Mouse (Mus musculus): ENCODE results near the gene Zfp575. TPM values are rescaled to one million over a fixed set of nuclear protein-coding genes. Genes with fewer than 3 reads are reported as not detected.
A peak's percentile ranks its signal among the peaks of the same experiment; 100 is the strongest.
"Not testable (repeated sequence)": the region's sequence is repeated elsewhere in the genome, so short reads cannot be mapped to it uniquely, and the experiment has no call there.

The Zfp575 gene
- polyA plus RNA-seq (2015; fragmentation: Nextera tagmentation; extraction: Ambion mirVana): 7.7 and 8.4 TPM in 2 replicates

DNA sequence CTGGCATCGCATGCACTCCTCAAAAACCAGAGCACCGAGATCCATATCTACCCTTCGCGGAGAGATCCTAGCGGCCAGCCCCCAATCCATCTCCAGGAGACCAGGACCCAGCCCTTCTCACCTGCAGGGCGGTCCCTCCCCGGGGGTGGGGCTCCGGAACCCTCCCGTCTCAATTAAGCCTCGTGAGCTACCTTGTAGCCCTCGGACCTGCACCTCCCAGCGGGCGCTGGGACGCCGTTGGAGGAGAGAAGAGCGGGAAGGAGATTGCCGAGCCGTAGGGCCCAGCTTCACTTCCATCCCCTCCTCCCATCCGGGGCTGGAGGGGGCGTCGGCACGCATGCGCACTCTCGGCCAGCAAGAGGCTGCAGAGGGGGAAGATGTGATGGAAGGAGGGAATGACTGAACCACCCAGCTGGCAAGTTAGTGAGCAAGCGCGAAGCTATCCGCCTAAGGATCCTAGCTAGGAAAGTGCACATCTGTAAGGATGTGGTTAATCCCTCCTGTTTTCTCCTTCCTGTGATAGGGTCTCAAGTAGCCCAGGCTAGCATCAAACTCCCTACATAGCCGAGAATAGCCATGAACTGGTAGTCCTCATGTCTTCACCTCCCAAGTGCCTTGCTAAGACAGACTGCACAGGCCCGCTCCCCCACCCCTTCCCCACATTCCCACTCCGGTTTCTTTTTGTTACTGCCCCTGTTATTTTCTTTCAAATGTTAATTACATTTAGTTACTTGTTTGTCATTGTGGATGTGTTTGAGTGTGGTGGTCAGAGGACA is at the start of gene Zfp575, which contains the start of gene Ethe1:
Zfp575 (minus strand) TSS at position 312 of the 776 bp plus-strand sequence.
Ethe1 (plus strand) TSS at position 214 of the 776 bp plus-strand sequence.
- Histone ChIP-seq H3K9ac (peak within 1 kb of the TSS; percentile 85), H3K4me1 (replicated peaks) (peaks cover 13% of the 10 kb centered on the region), H3K9me3 (no peaks in the 10 kb centered on the region), H3K27ac (replicated peaks) (peak within 1 kb of the TSS; percentile 62; the same call in 1 of the 2 replicates), H3K36me3 (no peaks in the 10 kb centered on the region), H3K27me3 (peaks cover 25% of the 10 kb centered on the region), H3K4me2 (peak within 1 kb of the TSS; percentile 72), H3K4me3 (peak within 1 kb of the TSS; percentile 61)
- 9% methylated on average over 30 of the region's 30 CpGs for WGBS
- ATAC-seq (ENCODE audit: low read depth): peak; percentile 81

DNA sequence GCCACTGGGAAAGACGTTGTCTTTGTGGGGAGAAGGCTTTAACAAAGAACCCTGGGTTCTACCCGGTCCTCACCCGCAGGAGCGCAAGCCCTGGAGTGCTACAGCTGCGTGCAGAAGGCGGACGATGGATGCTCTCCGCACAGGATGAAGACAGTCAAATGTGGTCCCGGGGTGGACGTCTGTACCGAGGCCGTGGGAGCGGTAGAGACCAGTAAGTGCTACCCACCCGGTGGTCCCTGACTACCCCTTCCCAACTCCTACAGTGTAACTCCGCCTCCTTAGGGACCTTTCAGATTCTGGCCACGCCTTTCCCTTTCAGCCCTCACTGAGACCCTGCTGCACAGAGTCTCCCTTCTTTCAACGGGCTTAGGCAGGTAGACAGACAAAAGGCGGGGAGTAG is 49.6 kb upstream of the Zfp575 start:
- H3K27ac ChIP-seq (replicated peaks): no peak overlapping the region
- under 1% methylated on average over 18 of the region's 18 CpGs for WGBS
- no peak for ATAC-seq (ENCODE audit: low read depth)
- H3K4me3 ChIP-seq: no peak overlapping the region
- H3K36me3 ChIP-seq: no peaks in the 10 kb centered on the region
- H3K9ac ChIP-seq: no peak overlapping the region
- peaks cover 79% of the 10 kb centered on the region for H3K27me3 ChIP-seq
- no peaks in the 10 kb centered on the region for H3K9me3 ChIP-seq
- peaks cover 23% of the 10 kb centered on the region for H3K4me1 ChIP-seq (replicated peaks)
- peak overlapping the region; percentile 34 for H3K4me2 ChIP-seq

DNA sequence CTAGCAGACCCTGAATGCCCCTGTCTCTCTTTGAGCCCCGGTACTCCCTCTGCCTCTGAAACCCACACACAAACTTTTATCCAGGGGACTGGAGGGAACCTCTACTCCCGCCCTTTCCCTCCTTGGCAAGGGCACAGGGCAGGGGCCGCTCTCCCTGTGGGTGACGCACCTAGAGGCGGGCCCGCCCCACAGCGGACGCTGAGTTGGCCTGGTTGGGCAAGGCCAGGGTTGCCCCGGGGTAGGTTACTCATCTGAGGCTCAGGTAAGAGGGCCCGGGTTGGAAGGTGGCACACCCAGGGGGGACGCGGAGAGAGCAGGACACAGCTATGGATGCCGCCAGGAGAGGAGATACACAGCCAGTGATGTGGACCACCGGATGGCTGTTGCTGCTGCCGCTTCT is 48.8 kb upstream of the Zfp575 start, which contains the start of gene Lypd3:
Lypd3 (plus strand) TSS at position 287 of the 400 bp plus-strand sequence.
- Histone ChIP-seq H3K9ac (no peak within 1 kb of the TSS), H3K27me3 (peaks cover 71% of the 10 kb centered on the region), H3K4me2 (peak within 1 kb of the TSS; percentile 34), H3K4me1 (replicated peaks) (peaks cover 23% of the 10 kb centered on the region), H3K27ac (replicated peaks) (no peak within 1 kb of the TSS), H3K9me3 (no peaks in the 10 kb centered on the region), H3K36me3 (no peaks in the 10 kb centered on the region), H3K4me3 (no peak within 1 kb of the TSS)
- WGBS: 17% methylated on average over 15 of the region's 15 CpGs
- no peak for ATAC-seq (ENCODE audit: low read depth)

DNA sequence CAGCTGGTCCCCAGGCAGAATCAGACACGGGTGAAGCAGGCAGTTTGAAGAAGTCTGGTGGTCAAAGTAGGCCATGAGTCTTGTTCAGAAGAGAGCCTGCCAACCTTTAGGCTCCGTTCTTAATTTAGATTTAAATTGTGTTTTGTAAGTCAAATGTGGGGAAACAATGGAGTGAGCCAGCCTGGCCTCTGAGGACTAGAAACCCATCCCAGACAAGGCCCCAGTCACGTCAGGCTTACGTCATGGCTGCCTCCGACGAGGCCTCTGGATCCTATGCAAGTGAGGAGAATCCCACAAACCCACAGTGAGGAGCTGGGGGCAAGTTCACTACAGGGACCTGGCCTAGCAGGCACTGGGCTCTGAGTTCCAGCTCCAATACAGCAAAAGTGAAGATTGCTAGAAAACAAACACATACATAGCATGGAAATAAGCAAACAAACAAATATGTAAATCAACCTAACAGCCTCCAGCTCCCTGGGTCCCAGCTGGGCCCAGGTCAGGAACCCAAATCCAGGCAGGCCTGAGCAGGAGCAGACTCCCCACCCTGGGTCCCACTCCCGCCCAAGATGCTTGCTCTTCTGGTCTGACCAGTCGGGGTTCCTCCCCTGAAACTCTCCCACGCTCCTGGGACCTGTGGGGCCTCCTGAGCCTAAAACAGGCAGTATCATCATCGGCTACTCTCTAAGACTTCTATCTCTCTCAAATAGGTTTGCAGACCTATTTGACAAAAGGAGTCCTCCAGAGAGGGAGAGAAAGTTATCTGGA is 42.9 kb upstream of the Zfp575 start:
- Histone ChIP-seq H3K4me1 (replicated peaks) (peaks cover 7% of the 10 kb centered on the region), H3K4me2 (no peak overlapping the region), H3K36me3 (no peaks in the 10 kb centered on the region), H3K9me3 (no peaks in the 10 kb centered on the region), H3K4me3 (no peak overlapping the region), H3K27ac (replicated peaks) (no peak overlapping the region), H3K9ac (no peak overlapping the region), H3K27me3 (peaks cover 21% of the 10 kb centered on the region)
- WGBS: 67% methylated on average over 10 of the region's 10 CpGs
- no peak for ATAC-seq (ENCODE audit: low read depth)

DNA sequence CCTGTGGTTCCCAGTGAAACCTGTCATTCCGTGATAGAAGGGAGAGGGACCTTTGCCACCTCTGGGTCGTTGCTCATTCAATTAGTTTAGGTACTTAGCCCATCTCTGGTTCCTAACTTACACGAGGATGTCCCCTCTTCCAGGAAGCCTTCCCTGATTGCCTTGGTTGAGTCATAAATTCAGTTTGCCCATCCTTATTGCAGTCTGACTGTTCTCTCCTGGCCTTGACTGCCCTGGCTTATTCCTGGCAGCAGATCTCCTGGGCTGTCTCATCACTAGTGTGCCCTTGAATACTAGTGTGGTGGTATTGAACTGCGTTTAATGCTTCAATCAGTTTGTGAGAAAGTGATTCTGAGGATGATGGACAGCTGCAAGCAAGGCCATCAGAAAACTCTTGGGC is 42.2 kb upstream of the Zfp575 start:
- Histone ChIP-seq H3K4me3 (no peak overlapping the region), H3K27me3 (peaks cover 17% of the 10 kb centered on the region), H3K4me2 (no peak overlapping the region), H3K36me3 (no peaks in the 10 kb centered on the region), H3K27ac (replicated peaks) (no peak overlapping the region), H3K9ac (no peak overlapping the region), H3K4me1 (replicated peaks) (peaks cover 7% of the 10 kb centered on the region), H3K9me3 (no peaks in the 10 kb centered on the region)
- no peak for ATAC-seq (ENCODE audit: low read depth)
- WGBS: 74% methylated on average over 4 of the region's 4 CpGs

DNA sequence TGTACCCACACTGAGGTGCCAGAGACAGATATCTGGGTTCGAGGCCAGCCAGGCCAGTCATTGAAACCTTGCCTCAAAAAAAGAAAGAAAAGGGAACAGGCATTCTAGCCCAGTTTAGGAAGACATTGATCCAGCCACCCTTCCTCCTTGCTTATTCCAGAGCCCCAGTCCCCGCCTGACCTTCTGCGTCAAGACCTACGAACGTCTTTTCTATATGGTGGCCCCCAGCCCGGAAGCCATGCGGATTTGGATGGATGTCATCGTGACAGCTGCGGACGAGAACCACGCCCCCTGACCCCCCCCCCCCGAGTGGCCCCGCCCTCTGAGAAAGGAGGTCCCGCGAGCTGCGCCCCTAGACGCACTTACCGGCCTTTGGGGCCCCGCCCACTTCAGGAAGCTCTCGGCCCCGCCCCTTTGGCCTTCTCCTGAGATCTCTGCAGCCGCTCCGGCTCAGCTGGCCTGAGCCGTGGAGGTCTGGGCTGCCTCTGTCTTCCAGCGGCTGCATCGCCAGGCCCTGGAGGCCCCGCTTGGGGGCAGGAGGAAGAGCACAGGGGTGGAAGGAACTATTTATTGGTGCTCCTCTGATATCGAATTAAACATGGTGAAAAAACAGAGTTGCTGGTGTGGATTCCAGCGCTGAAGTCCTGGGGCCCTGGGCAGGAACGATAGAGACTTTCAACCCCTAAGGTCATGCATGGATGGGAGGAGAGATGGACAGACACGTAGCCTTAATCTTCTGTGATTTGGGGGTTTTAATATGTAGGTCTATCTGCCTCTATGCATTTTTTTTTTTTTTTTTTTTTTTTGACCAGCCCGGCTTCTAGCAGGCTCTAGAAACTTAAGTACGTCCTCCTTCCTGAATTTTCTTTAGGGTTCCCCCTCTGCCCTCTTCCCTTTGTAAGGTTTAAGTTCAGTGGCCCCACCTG is 41.5 kb upstream of the Zfp575 start:
- peaks cover 10% of the 10 kb centered on the region; the same call in 1 of the 2 replicates for H3K27me3 ChIP-seq
- peak overlapping the region; percentile 32 for H3K4me3 ChIP-seq
- WGBS: 7% methylated on average over 32 of the region's 33 CpGs
- H3K4me1 ChIP-seq (replicated peaks): peaks cover 7% of the 10 kb centered on the region
- no peaks in the 10 kb centered on the region for H3K9me3 ChIP-seq
- ATAC-seq (ENCODE audit: low read depth): peak; percentile 52; the same call in 1 of the 2 replicates
- peak overlapping the region; percentile 60 for H3K9ac ChIP-seq
- H3K27ac ChIP-seq (replicated peaks): no peak overlapping the region
- peak overlapping the region; percentile 59 for H3K4me2 ChIP-seq
- no peaks in the 10 kb centered on the region for H3K36me3 ChIP-seq

DNA sequence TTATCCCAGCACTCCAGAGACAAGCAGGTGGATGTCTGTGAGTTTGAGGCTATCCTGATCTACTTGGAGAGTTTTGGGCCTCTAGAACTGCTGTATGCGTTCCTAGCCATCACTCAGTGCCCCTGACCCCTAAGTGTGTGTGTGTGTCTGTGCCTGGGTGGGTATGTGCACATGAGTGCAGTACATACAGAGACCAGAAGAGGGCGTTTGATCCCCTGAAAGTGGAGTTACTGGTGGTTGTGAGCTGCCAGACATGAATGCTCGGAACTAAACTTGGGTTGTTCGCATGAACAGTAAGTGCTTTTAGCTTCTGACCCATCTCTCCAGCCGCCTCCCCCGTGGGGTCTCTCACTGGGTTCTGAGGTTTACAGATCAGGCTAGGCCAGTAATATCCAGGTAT is 35.5 kb upstream of the Zfp575 start:
- 0 out of 2 replicates have a peak, but pooled peaks cover 5% of the 10 kb centered on the region for H3K27me3 ChIP-seq
- no peak overlapping the region for H3K4me2 ChIP-seq
- no peaks in the 10 kb centered on the region for H3K9me3 ChIP-seq
- WGBS: 81% methylated on average over 6 of the region's 6 CpGs
- no peak overlapping the region for H3K27ac ChIP-seq (replicated peaks)
- no peaks in the 10 kb centered on the region for H3K36me3 ChIP-seq
- ATAC-seq (ENCODE audit: low read depth): no peak
- no peak overlapping the region for H3K4me3 ChIP-seq
- H3K9ac ChIP-seq: no peak overlapping the region
- no peaks in the 10 kb centered on the region for H3K4me1 ChIP-seq (replicated peaks)

DNA sequence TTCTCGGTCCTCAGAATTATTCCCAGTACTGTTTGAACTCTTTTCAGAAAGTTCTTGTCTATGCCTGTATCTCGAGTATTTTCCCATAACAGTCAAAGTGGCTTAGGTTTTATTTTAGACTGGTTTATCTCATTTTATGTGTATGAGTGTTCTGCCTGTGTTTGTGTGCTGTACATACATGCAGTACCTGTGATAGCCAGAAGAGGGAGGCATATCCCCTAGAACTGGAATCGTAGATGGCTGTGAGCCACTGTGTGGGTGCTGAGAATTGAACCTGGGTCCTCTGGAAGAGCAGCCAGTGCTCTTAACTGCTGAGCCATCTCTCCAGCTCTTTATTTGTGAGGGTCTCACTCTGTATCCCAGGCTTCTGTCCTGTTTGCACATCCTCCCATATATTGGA is 33.8 kb upstream of the Zfp575 start:
- Histone ChIP-seq H3K27me3 (0 out of 2 replicates have a peak, but pooled peaks cover 2% of the 10 kb centered on the region), H3K4me1 (replicated peaks) (no peaks in the 10 kb centered on the region), H3K9me3 (no peaks in the 10 kb centered on the region), H3K27ac (replicated peaks) (no peak overlapping the region), H3K9ac (no peak overlapping the region), H3K36me3 (no peaks in the 10 kb centered on the region), H3K4me3 (no peak overlapping the region), H3K4me2 (no peak overlapping the region)
- WGBS: 82% methylated on average over 3 of the region's 3 CpGs
- no peak for ATAC-seq (ENCODE audit: low read depth)

DNA sequence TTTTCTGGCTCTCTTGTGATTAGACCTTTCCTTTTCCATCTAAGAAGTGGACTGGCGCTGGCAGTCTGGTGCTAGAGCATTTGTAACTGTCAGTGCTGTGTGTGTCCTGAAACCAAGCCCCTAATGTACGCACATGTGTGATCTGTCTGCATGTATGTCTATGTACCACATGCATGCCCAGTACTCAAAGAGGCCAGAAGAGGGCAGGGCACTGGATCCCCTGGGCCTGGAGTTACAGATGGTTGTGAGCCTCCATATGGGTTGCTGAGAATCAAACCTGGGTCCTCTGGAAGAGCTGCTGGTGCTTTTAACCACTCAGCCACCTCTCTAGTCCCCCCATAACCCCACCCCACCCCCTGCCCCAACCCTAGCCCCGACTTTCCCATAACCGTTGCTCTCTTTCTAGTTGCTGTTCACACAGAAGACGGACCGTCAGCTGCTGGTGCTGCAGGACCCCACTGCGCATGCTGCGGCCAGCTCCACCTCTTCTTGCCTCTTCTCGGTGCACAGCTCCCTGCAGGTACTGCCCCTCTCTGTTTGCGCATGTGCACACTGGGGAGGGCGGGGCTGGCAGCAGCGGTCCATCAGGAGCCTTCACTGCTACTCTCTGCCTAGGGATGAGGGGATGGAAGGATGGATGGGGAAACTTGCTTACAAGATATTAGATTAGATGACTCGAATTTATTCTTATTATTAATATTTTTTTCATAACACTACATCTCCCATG is 32.4 kb upstream of the Zfp575 start:
- no peak overlapping the region for H3K27ac ChIP-seq (replicated peaks)
- ATAC-seq (ENCODE audit: low read depth): no peak
- WGBS: 52% methylated on average over 13 of the region's 13 CpGs
- H3K27me3 ChIP-seq: 0 out of 2 replicates have a peak, but pooled peaks cover 2% of the 10 kb centered on the region
- no peaks in the 10 kb centered on the region for H3K9me3 ChIP-seq
- no peak overlapping the region for H3K4me2 ChIP-seq
- H3K36me3 ChIP-seq: no peaks in the 10 kb centered on the region
- H3K4me3 ChIP-seq: no peak overlapping the region
- H3K4me1 ChIP-seq (replicated peaks): no peaks in the 10 kb centered on the region
- H3K9ac ChIP-seq: no peak overlapping the region

DNA sequence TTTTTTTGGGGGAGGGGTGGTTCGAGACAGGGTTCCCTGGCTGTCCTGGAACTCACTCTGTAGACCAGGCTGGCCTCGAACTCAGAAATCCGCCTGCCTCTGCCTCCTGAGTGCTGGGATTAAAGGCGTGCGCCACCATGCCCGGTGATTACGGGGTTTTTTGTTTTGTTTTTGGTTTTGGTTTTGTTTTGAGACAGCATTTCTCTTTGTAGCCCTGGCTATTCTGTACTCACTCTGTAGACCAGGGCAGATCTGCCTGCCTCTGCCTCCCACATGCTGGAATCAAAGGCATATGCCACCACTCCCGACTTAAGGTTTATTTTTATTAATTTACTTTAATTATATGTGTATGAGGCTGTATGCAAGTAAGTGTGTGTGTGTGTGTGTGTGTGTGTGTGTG is 30.9 kb upstream of the Zfp575 start:
- WGBS: 87% methylated on average over 8 of the region's 8 CpGs
- not testable (repeated sequence) for H3K27ac ChIP-seq (replicated peaks); H3K36me3 ChIP-seq

DNA sequence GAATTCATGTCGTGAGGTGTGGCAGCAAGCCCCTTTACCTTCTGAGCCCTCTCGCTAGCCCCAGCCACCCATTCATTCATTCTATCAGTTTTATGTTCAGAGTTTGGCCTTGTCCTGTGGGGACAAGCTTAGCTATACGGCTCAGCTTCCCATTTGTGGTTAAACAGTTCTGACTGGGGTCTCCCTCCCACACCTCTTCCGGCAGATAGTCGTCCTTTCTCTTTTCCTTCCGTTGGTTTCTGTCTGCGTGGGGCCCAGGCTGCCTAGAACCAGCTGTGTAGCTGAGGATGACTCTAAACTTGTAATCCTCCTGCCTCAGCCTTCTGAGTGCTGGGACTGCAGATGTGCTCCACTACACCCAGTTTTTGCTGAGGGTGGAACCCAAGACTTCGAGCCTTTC is 30.3 kb upstream of the Zfp575 start:
- H3K4me1 ChIP-seq (replicated peaks): peaks cover under 1% of the 10 kb centered on the region
- no peak overlapping the region for H3K4me3 ChIP-seq
- ATAC-seq (ENCODE audit: low read depth): no peak
- 82% methylated on average over 8 of the region's 8 CpGs for WGBS
- H3K9me3 ChIP-seq: no peaks in the 10 kb centered on the region
- H3K27me3 ChIP-seq: peaks cover 19% of the 10 kb centered on the region
- H3K9ac ChIP-seq: no peak overlapping the region
- H3K27ac ChIP-seq (replicated peaks): no peak overlapping the region
- H3K36me3 ChIP-seq: no peaks in the 10 kb centered on the region
- H3K4me2 ChIP-seq: no peak overlapping the region

More for the DNA sequence above, 30.9 kb upstream of the Zfp575 start:
- not testable (repeated sequence) for H3K4me3 ChIP-seq; H3K9ac ChIP-seq; ATAC-seq (ENCODE audit: low read depth); H3K9me3 ChIP-seq; H3K4me1 ChIP-seq (replicated peaks); H3K4me2 ChIP-seq
- peaks cover 13% of the 10 kb centered on the region for H3K27me3 ChIP-seq

Data from neural tube, embryonic 13.5 days (tissue).